Comparison of ENCODE assay signal across 8 mouse cellular contexts in the genomic region with DNA sequence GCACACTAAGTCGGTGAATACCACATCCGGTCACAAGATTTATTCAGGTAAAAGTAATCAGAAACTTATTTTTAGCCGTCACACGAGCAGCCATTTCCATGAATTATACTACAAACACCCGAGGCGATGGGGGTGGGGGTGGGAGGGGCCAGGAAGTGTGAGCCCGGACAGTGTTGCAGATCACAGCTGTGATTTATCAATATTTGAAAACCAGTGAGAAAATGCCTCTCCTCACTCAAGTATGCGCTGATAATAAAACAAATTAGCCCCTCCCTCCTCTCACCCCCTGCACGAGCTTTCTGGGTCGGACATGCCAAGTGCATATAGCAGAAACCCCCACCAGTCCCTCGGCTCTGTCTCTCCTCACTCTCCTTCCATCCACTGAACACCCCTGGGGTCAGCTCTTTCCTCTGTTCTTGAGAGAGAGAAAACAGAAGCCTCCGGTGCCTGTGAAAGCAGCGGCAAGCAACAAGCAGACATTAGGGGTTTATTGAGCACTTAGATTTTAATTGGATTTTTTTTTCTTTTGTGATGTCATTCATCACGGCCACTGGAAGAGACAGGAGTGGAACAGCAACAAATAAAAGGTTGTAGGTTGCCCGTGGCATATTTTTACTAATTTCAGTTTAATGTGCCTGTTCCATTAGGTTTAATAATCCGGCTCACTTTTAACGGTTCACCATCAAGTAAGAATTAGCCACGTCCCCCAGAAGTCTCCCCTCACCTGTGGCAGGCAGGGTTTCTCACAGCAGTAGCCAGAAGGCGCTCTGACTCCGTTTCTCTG.
DNase-seq lines count a peak whose midpoint lies in the region; ATAC-seq and TF ChIP-seq lines count a peak whose summit lies in the region.

No protein-coding gene starts in this region.

- peak overlapping the region; percentile 56 for H3K4me2 ChIP-seq in lung, embryonic 16.5 days (ENCODE audit: low read depth, low read length)
- peak overlapping the region; percentile 82 for H3K4me2 ChIP-seq in limb, embryonic 13.5 days (replicated peaks)
- peak overlapping the region; percentile 53 for H3K4me2 ChIP-seq in stomach, embryonic 16.5 days (ENCODE audit: low read depth, low read length)

- TF ChIP-seq POLR2A in lung, adult 2 months (IDR thresholded peaks at IDR 0.05; ENCODE audit: borderline replicate concordance, extremely low read depth, low read depth, low read length): no peak

- H3K27ac ChIP-seq in lung, embryonic 16.5 days (ENCODE audit: low read length): no peak overlapping the region
- H3K27ac ChIP-seq in limb, embryonic 13.5 days: no peak overlapping the region
- no peak overlapping the region for H3K27ac ChIP-seq in stomach, embryonic 16.5 days (ENCODE audit: low read length)

- H3K4me3 ChIP-seq in lung, embryonic 16.5 days (ENCODE audit: low read length): peak overlapping the region; percentile 33
- no peak overlapping the region for H3K4me3 ChIP-seq in lung, adult 2 months (replicated peaks; ENCODE audit: extremely low read depth, low read depth, low read length)
- H3K4me3 ChIP-seq in limb, embryonic 13.5 days: peak overlapping the region; percentile 45
- peak overlapping the region; percentile 35 for H3K4me3 ChIP-seq in stomach, embryonic 16.5 days (replicated peaks; ENCODE audit: low read length)

- H3K4me1 ChIP-seq in lung, embryonic 16.5 days (replicated peaks; ENCODE audit: control insufficient read depth, insufficient read depth, low read length): peaks cover 6% of the 10 kb centered on the region
- H3K4me1 ChIP-seq in lung, adult 2 months (ENCODE audit: control insufficient read depth, insufficient read depth, low read length): no peaks in the 10 kb centered on the region
- H3K4me1 ChIP-seq in limb, embryonic 13.5 days: peaks cover 19% of the 10 kb centered on the region
- H3K4me1 ChIP-seq in stomach, embryonic 16.5 days (ENCODE audit: control insufficient read depth, insufficient read depth, low read length): 0 out of 2 replicates have a peak, but pooled peaks cover 9% of the 10 kb centered on the region

- H3K9ac ChIP-seq in lung, embryonic 16.5 days (ENCODE audit: low read length): 0 out of 2 replicates have a peak overlapping the region, but pooled peaks have one; percentile 20
- H3K9ac ChIP-seq in limb, embryonic 13.5 days: peak overlapping the region; percentile 45; the same call in 1 of the 2 replicates
- H3K9ac ChIP-seq in stomach, embryonic 16.5 days (ENCODE audit: low read length): peak overlapping the region; percentile 4; the same call in 1 of the 2 replicates

- no peaks in the 10 kb centered on the region for H3K36me3 ChIP-seq in lung, embryonic 16.5 days (ENCODE audit: control insufficient read depth, insufficient read depth, low read length)
- H3K36me3 ChIP-seq in limb, embryonic 13.5 days: no peaks in the 10 kb centered on the region; the same call in 1 of the 2 replicates
- no peaks in the 10 kb centered on the region for H3K36me3 ChIP-seq in stomach, embryonic 16.5 days (ENCODE audit: control insufficient read depth, insufficient read depth, low read length)

- no peak for DNase-seq in frontal cortex, postnatal 10 days (ENCODE audit: low spot score in 2 of 2)
- DNase-seq in lung, adult 2 months: no peak
- no peak for DNase-seq in urinary bladder, postnatal 25 days (ENCODE audit: low spot score)
- DNase-seq in lung, postnatal 4 days: no peak

- H3K27me3 ChIP-seq in lung, embryonic 16.5 days (ENCODE audit: control insufficient read depth, insufficient read depth, low read depth, low read length): no peaks in the 10 kb centered on the region
- H3K27me3 ChIP-seq in limb, embryonic 13.5 days: 0 out of 2 replicates have a peak, but pooled peaks cover 3% of the 10 kb centered on the region
- H3K27me3 ChIP-seq in stomach, embryonic 16.5 days (ENCODE audit: control insufficient read depth, insufficient read depth, low read length): no peaks in the 10 kb centered on the region

- no peaks in the 10 kb centered on the region for H3K9me3 ChIP-seq in lung, embryonic 16.5 days (ENCODE audit: control insufficient read depth, low read length)
- H3K9me3 ChIP-seq in limb, embryonic 13.5 days: no peaks in the 10 kb centered on the region
- no peaks in the 10 kb centered on the region for H3K9me3 ChIP-seq in stomach, embryonic 16.5 days (replicated peaks; ENCODE audit: control insufficient read depth, low read length)

- TF ChIP-seq CTCF in lung, adult 2 months (IDR thresholded peaks at IDR 0.05; ENCODE audit: insufficient read depth, low read length): no peak

- peak; percentile 32; the same call in 1 of the 2 replicates for ATAC-seq in frontal cortex, adult (ENCODE audit: low TSS enrichment)
- 0 out of 2 replicates have a peak, but pooled peaks have one; percentile 38 for ATAC-seq in lung, embryonic 16.5 days (ENCODE audit: low read depth)
- ATAC-seq in limb, embryonic 13.5 days (ENCODE audit: low FRiP score, low read depth): peak; percentile 72; the same call in 1 of the 2 replicates
- ATAC-seq in stomach, embryonic 16.5 days (ENCODE audit: insufficient read depth, low FRiP score): peak; percentile 40; the same call in 1 of the 2 replicates

- WGBS in lung, embryonic 16.5 days: 23% methylated on average over 20 of the region's 20 CpGs
- WGBS in lung, adult 2 months: 26% methylated on average over 20 of the region's 20 CpGs
- 7% methylated on average over 20 of the region's 20 CpGs for WGBS in limb, embryonic 13.5 days
- 20% methylated on average over 20 of the region's 20 CpGs for WGBS in stomach, embryonic 16.5 days
